Mouse (Mus musculus): ENCODE measurements around the gene Lactbl1.

- no peak for TF ChIP-seq CTCF (IDR thresholded peaks at IDR 0.05; ENCODE audit: insufficient read depth, low read length)
- TF ChIP-seq POLR2A (IDR thresholded peaks at IDR 0.05; ENCODE audit: borderline replicate concordance, extremely low read depth, low read depth, low read length): no peak
Observed at GRCm38 (mm10) chr4:136638230-136638750, 15.9 kb downstream of the Lactbl1 start.

Data from lung, adult 2 months (tissue).